Mouse (Mus musculus) liver, adult 2 months (tissue): ENCODE data around the gene Adam19. TPM values are rescaled to one million over a fixed set of nuclear protein-coding genes. Genes with fewer than 3 reads are reported as not detected.

ENCODE experiments used
- DNase-seq: peaks from one replicate; pipeline ENCODE4 v3.0.0-alpha.2; 2011; ENCODE audit warnings: low read depth, low spot score; ENCODE audit errors: extremely low read depth
- H3K27ac ChIP-seq: fragments of 200-500 bp; replicated peaks from 2 replicates; pipeline ENCODE4 v1.5.1; 2012; ENCODE audit warnings: low read depth, mild to moderate bottlenecking, control low read depth, inconsistent platforms, low read length; ENCODE audit not compliant: insufficient read depth
- H3K27me3 ChIP-seq: fragments of 200-500 bp; 2 replicates; pipeline ENCODE4 v1.6.1; 2012; ENCODE audit warnings: mild to moderate bottlenecking, moderate library complexity, low read length, inconsistent platforms; ENCODE audit not compliant: control insufficient read depth, insufficient read depth
- H3K36me3 ChIP-seq: fragments of 200-500 bp; 2 replicates; pipeline ENCODE4 v1.6.1; 2012; ENCODE audit warnings: low read length, inconsistent platforms; ENCODE audit not compliant: control insufficient read depth, insufficient read depth
- H3K4me1 ChIP-seq: fragments of 200-500 bp; 2 replicates; pipeline ENCODE4 v1.6.1; 2011; ENCODE audit warnings: low read length; ENCODE audit not compliant: control insufficient read depth, insufficient read depth
- H3K4me3 ChIP-seq: fragments of 200-500 bp; 2 replicates; pipeline ENCODE4 v1.5.1; 2011; ENCODE audit warnings: low read depth, mild to moderate bottlenecking, control low read depth, low read length, moderate library complexity; ENCODE audit not compliant: insufficient read depth
- H3K79me2 ChIP-seq: fragments of 200-500 bp; 2 replicates; pipeline ENCODE4 v1.6.1; 2012; ENCODE audit warnings: inconsistent platforms, mild to moderate bottlenecking, low read length, moderate library complexity; ENCODE audit not compliant: control insufficient read depth, insufficient read depth
- H3K9ac ChIP-seq: fragments of 200-500 bp; 2 replicates; pipeline ENCODE4 v1.6.1; 2012; ENCODE audit warnings: low read depth, mild to moderate bottlenecking, control low read depth, inconsistent platforms, low read length
- CTCF ChIP-seq: fragments of 200-500 bp; IDR thresholded peaks from 2 replicates; pipeline ENCODE4 v1.5.1; 2011; ENCODE audit warnings: low read depth, low read length, control low read depth
- POLR2A ChIP-seq: fragments of 200-500 bp; IDR thresholded peaks from 2 replicates; pipeline ENCODE4 v1.6.1; 2011; ENCODE audit warnings: low read length, control low read depth; ENCODE audit not compliant: insufficient read depth; ENCODE audit errors: extremely low read depth
- WGBS: fragments of 180-500 bp; shearing (Covaris S2); methylation state at CpG from one replicate; pipeline ENCODE4 v1.1.7; 2018; 5-methylcytosine and 5-hydroxymethylcytosine counted together
- polyA plus RNA-seq: library from polyadenylated mRNA; depleted of rRNA; stranded (reverse); fragments of >200 nt; gene quantifications from 2 replicates; pipeline ENCODE4 v1.2.3, GENCODE M21; 2012
- total RNA-seq: library from RNA; depleted of rRNA; stranded (reverse); fragments of >200 nt; gene quantifications from 2 replicates; pipeline ENCODE4 v1.2.3, GENCODE M21; 2014

The Adam19 gene
- total and polyA plus RNA-seq, 2 experiments, result 0.55 to 1.1 TPM

- H3K27ac ChIP-seq, result no peak overlapping the region
- WGBS, result 60% methylated on average over 4 of the region's 4 CpGs
- no peak overlapping the region for H3K9ac ChIP-seq
- no peaks in the 10 kb centered on the region for H3K4me1 ChIP-seq
- DNase-seq, result no peak
- H3K36me3 ChIP-seq, result no peaks in the 10 kb centered on the region
- no peak for TF ChIP-seq CTCF
- no peak for TF ChIP-seq POLR2A
- 0 out of 2 replicates have a peak, but pooled peaks cover 1% of the 10 kb centered on the region for H3K27me3 ChIP-seq
- H3K4me3 ChIP-seq, result no peak overlapping the region
- no peaks in the 10 kb centered on the region for H3K79me2 ChIP-seq
Observed at GRCm38 (mm10) chr11:46119624-46120023, 63.8 kb downstream of the Adam19 start.

DNA sequence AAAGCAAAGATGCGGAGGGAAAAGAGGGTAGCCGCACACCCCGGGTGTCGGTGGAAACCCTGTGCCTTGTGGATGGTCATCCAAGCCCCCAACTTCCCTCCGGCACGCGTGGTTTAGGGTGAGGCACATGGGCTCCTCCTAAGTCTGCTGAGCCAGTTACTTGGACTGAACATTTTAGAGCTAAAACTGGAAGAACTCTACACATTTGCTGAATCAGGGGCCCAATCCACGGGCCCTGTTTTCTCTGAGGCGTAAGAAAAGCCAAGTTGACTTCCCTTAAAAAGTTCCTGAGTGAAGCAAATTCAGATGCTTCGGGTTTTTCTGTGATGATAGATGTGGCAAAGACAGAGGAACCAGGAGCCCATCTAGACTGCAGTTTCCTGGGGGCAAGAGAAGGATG is 64.3 kb downstream of the Adam19 start:
- H3K36me3 ChIP-seq, result no peaks in the 10 kb centered on the region
- H3K27me3 ChIP-seq, result no peaks in the 10 kb centered on the region
- H3K79me2 ChIP-seq, result no peaks in the 10 kb centered on the region
- TF ChIP-seq POLR2A (no peak), CTCF (no peak)
- DNase-seq, result peak; percentile 17
- no peak overlapping the region for H3K9ac ChIP-seq
- H3K27ac ChIP-seq, result no peak overlapping the region
- no peaks in the 10 kb centered on the region for H3K4me1 ChIP-seq
- no peak overlapping the region for H3K4me3 ChIP-seq
- WGBS, result 86% methylated on average over 10 of the region's 10 CpGs

GRCm38 (mm10) chr11:46121666-46122065 is 65.9 kb downstream of the Adam19 start:
- H3K4me3 ChIP-seq, result no peak overlapping the region
- H3K27ac ChIP-seq, result no peak overlapping the region
- no peak overlapping the region for H3K9ac ChIP-seq
- no peaks in the 10 kb centered on the region for H3K27me3 ChIP-seq
- no peak for TF ChIP-seq CTCF
- no peak for TF ChIP-seq POLR2A
- 89% methylated on average over 4 of the region's 4 CpGs for WGBS
- DNase-seq, result no peak
- no peaks in the 10 kb centered on the region for H3K36me3 ChIP-seq
- no peaks in the 10 kb centered on the region for H3K4me1 ChIP-seq
- H3K79me2 ChIP-seq, result no peaks in the 10 kb centered on the region

- DNase-seq, result no peak
- no peak overlapping the region for H3K4me3 ChIP-seq
- no peak overlapping the region for H3K27ac ChIP-seq
- no peaks in the 10 kb centered on the region for H3K27me3 ChIP-seq
- H3K4me1 ChIP-seq, result no peaks in the 10 kb centered on the region
- TF ChIP-seq CTCF, result no peak
- WGBS, result 90% methylated on average over 4 of the region's 4 CpGs
- no peak overlapping the region for H3K9ac ChIP-seq
- no peaks in the 10 kb centered on the region for H3K36me3 ChIP-seq
- H3K79me2 ChIP-seq, result no peaks in the 10 kb centered on the region
Observed at GRCm38 (mm10) chr11:46122875-46123274, 67.1 kb downstream of the Adam19 start.

DNA sequence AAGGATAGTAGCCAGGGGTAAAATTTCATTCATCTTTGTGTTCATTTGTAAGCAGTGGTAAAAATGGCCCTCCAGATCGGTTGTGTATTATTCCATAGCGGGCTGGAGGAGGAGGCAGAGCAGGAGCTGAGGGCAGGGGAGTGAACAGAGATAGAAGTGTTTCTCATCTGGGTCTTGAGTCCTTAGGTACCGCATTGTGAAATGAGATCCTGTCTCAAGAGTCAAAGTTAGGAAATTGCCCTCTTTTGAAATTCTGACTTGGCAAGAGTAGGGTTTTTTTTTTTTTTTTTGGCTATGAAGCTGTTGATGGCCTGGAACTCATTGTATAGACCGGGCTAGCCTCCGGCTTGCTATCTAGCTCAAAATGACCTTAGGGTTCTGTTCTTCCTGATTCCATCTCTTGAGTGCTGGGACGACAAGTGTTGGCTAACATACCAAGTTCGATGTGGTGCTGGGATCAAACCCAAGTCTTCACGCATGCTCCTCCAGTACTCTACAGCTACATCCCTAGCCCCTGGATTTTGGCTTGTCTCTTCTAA is 67.6 kb downstream of the Adam19 start:
- no peaks in the 10 kb centered on the region for H3K36me3 ChIP-seq
- no peak overlapping the region for H3K4me3 ChIP-seq
- TF ChIP-seq CTCF (no peak), POLR2A (no peak)
- no peaks in the 10 kb centered on the region for H3K79me2 ChIP-seq
- WGBS, result 65% methylated on average over 8 of the region's 8 CpGs
- H3K4me1 ChIP-seq, result no peaks in the 10 kb centered on the region
- H3K9ac ChIP-seq, result no peak overlapping the region
- H3K27ac ChIP-seq, result no peak overlapping the region
- peak; percentile 64 for DNase-seq
- H3K27me3 ChIP-seq, result no peaks in the 10 kb centered on the region

DNA sequence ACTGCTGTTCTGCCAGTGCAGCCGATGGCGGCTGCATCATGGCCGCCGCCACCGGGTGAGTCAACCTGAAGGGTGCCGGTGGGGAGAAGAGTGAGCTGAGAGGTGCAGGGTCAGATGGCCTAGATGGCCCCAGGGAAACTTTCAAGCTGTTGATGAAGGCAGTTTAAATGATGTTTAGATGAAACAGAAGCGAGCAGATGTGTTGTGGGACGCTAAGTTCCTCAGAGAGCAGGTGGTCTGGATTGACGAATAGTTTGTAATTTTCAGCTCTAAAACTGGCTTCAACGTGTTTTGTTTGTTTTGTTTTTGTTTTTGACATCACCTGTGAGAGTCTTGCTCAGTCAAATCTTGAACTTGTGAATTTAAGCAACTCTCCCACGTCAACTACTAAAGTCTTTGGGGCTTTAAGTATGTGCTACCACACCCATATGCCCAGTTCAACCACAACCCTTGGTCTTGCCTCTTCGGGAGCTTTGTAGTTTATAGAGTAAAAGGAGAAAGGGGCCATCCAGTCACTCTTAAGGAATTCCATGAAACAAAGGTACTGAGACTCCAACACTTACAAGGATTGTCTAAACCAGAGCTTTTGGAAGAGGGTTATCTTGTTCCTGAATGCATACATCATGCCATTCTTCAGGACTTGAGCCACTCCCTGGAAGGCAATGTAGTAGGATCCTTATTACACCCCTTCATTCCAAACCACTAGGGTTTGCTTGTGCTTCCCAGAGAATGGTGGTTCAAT is 69.5 kb downstream of the Adam19 start:
- H3K27ac ChIP-seq, result no peak overlapping the region
- no peak overlapping the region for H3K9ac ChIP-seq
- no peaks in the 10 kb centered on the region for H3K27me3 ChIP-seq
- no peaks in the 10 kb centered on the region for H3K36me3 ChIP-seq
- H3K79me2 ChIP-seq, result no peaks in the 10 kb centered on the region
- 95% methylated on average over 12 of the region's 12 CpGs for WGBS
- H3K4me1 ChIP-seq, result no peaks in the 10 kb centered on the region
- no peak for DNase-seq
- TF ChIP-seq POLR2A, result no peak
- no peak overlapping the region for H3K4me3 ChIP-seq
